Mouse (Mus musculus) forebrain, postnatal 0 days (tissue): Measurements from ENCODE around the gene Erich3. TPM values are rescaled to one million over a fixed set of nuclear protein-coding genes. Genes with fewer than 3 reads are reported as not detected.

Experiments used
- ATAC-seq: fragments of 200-750 bp; cut with Nextera tagmentation; 2 replicates; pipeline ENCODE4 v1.8.0; 2017; ENCODE audit warnings: mild to moderate bottlenecking, moderate library complexity
- DNase-seq: peaks from one replicate; pipeline ENCODE4 v3.0.0-alpha.2; 2015
- H3K27ac ChIP-seq: fragments of 300-500 bp; sonication (generic); 2 replicates; pipeline ENCODE4 v1.5.1; 2014; ENCODE audit warnings: low read depth, mild to moderate bottlenecking, antibody characterized with exemption, low read length, moderate library complexity, mixed read lengths
- H3K27me3 ChIP-seq: fragments of 300-500 bp; sonication (generic); 2 replicates; pipeline ENCODE4 v1.6.1; 2014; ENCODE audit warnings: mild to moderate bottlenecking, low read length, mixed read lengths; ENCODE audit not compliant: insufficient read depth
- H3K36me3 ChIP-seq: fragments of 300-500 bp; sonication (generic); 2 replicates; pipeline ENCODE4 v1.6.1; 2014; ENCODE audit warnings: mild to moderate bottlenecking, moderate library complexity; ENCODE audit not compliant: insufficient read depth
- H3K4me1 ChIP-seq: fragments of 300-500 bp; sonication (generic); 2 replicates; pipeline ENCODE4 v1.6.1; 2014; ENCODE audit warnings: antibody characterized with exemption; ENCODE audit not compliant: insufficient read depth
- H3K4me2 ChIP-seq: fragments of 300-500 bp; sonication (generic); 2 replicates; pipeline ENCODE4 v1.6.1; 2014; ENCODE audit warnings: low read depth, mild to moderate bottlenecking, moderate library complexity
- H3K4me3 ChIP-seq: fragments of 300-500 bp; sonication (generic); 2 replicates; pipeline ENCODE4 v1.5.1; 2014; ENCODE audit warnings: low read depth, low read length, mixed read lengths
- H3K9ac ChIP-seq: fragments of 300-500 bp; sonication (generic); 2 replicates; pipeline ENCODE4 v1.6.1; 2014; ENCODE audit warnings: mild to moderate bottlenecking
- H3K9me3 ChIP-seq: fragments of 300-500 bp; sonication (generic); 2 replicates; pipeline ENCODE4 v1.6.1; 2016; ENCODE audit warnings: low read length
- CTCF ChIP-seq: sonication (generic); IDR thresholded peaks from 2 replicates; pipeline ENCODE4 v1.5.1; 2016; ENCODE audit warnings: antibody characterized with exemption, control low read depth, low read depth
- WGBS: fragments of 180-500 bp; shearing (Covaris S2); extraction: QIAGEN DNeasy Blood & Tissue Kit; methylation state at CpG from one replicate; pipeline ENCODE4 v1.1.7; 2014; 5-methylcytosine and 5-hydroxymethylcytosine counted together
- polyA plus RNA-seq: library from polyadenylated mRNA; unstranded; fragments of >200 nt; fragmentation: Nextera tagmentation; extraction: Ambion mirVana; gene quantifications from 2 replicates; pipeline ENCODE4 v1.2.1, GENCODE M21; 2015
- total RNA-seq: library from RNA; depleted of rRNA; stranded (reverse); fragments of >200 nt; gene quantifications from 2 replicates; pipeline ENCODE4 v1.2.3, GENCODE M21; 2014; rRNA removed

Gene Erich3
- total and polyA plus RNA-seq, 2 experiments from 2014 or later: 2.7 to 3.5 TPM

GRCm38 (mm10) chr3:154812893-154813292 is 149.2 kb downstream of the Erich3 start:
- ATAC-seq (no peak), DNase-seq (no peak)
- no peaks in the 10 kb centered on the region for H3K27me3 ChIP-seq
- no peak overlapping the region for H3K27ac ChIP-seq
- H3K9ac ChIP-seq: no peak overlapping the region
- peaks cover 28% of the 10 kb centered on the region for H3K4me1 ChIP-seq
- H3K4me3 ChIP-seq: no peak overlapping the region
- H3K36me3 ChIP-seq: no peaks in the 10 kb centered on the region
- H3K9me3 ChIP-seq: no peaks in the 10 kb centered on the region
- no peak for TF ChIP-seq CTCF
- 61% methylated on average over 1 of the region's 1 CpGs for WGBS
- no peak overlapping the region for H3K4me2 ChIP-seq

DNA sequence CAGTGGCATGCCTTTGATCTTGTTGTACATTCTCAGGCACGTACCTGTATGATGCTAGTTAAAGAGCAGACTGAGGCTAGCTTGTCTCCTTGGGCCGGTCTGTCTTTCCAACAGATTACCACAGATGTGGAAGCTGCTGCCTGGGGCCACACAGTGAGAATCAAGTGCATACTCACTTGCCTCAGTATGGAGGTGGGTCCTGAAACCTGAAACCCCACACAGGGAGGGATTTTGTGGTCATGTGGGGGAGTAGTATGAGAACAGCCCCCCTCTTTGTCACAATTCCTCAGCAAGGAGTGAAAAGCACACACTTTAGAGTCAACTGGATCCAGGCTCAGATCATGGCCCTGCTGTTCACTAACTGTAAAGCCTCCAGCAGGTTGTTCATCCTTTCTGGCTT is 151.9 kb downstream of the Erich3 start:
- Histone ChIP-seq H3K9me3 (no peaks in the 10 kb centered on the region), H3K27me3 (no peaks in the 10 kb centered on the region), H3K27ac (peak overlapping the region; percentile 79), H3K4me1 (peaks cover 24% of the 10 kb centered on the region), H3K4me3 (no peak overlapping the region), H3K36me3 (no peaks in the 10 kb centered on the region), H3K4me2 (no peak overlapping the region), H3K9ac (no peak overlapping the region)
- WGBS: 58% methylated on average over 2 of the region's 2 CpGs
- ATAC-seq: no peak
- no peak for DNase-seq
- no peak for TF ChIP-seq CTCF

DNA sequence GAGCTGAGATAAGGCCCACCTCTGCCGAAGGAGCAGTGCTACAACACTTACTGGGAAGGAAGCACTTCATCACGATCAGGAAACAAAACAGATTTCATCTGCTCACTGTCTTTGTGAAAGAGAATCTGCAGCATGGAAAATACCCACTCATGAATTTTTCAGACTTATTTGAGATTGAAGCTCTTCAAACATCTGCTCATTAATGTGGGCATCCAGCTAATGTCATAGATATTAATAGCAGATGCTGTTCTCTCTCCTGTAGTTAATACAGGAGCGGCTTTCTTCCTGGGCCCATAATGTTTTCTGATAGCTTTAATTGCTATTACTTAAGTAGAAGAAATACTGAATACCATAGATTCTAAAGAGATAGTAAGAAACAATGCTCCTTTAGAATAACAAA is 152.6 kb downstream of the Erich3 start:
- no peak for TF ChIP-seq CTCF
- H3K4me1 ChIP-seq: peaks cover 20% of the 10 kb centered on the region; the same call in 1 of the 2 replicates

GRCm38 (mm10) chr3:154816801-154817625 is 153.4 kb downstream of the Erich3 start:
- Histone ChIP-seq H3K27me3 (no peaks in the 10 kb centered on the region), H3K27ac (peak overlapping the region; percentile 79), H3K9me3 (no peaks in the 10 kb centered on the region), H3K4me3 (peak overlapping the region; percentile 6; the same call in 1 of the 2 replicates), H3K9ac (peak overlapping the region; percentile 26; the same call in 1 of the 2 replicates), H3K36me3 (no peaks in the 10 kb centered on the region), H3K4me1 (peaks cover 17% of the 10 kb centered on the region; the same call in 1 of the 2 replicates), H3K4me2 (peak overlapping the region; percentile 38)
- WGBS: 4% methylated on average over 19 of the region's 19 CpGs
- ATAC-seq (peak; percentile 96), DNase-seq (peak; percentile 85)
- no peak for TF ChIP-seq CTCF

More for the DNA sequence above, 152.6 kb downstream of the Erich3 start:
- Histone ChIP-seq H3K9me3 (no peaks in the 10 kb centered on the region), H3K27ac (peak overlapping the region; percentile 79), H3K9ac (no peak overlapping the region), H3K27me3 (no peaks in the 10 kb centered on the region), H3K36me3 (no peaks in the 10 kb centered on the region), H3K4me2 (no peak overlapping the region), H3K4me3 (no peak overlapping the region)
- DNase-seq (peak; percentile 53), ATAC-seq (peak; percentile 28; the same call in 1 of the 2 replicates)
- 35% methylated on average over 3 of the region's 3 CpGs for WGBS

Other genes starting within 250 kb of the Erich3 start
- gene Cryz, start 67.1 kb upstream of the Erich3 start, total RNA-seq: 11.6 and 15.0 TPM in 2 replicates
- 11.5 and 13.9 TPM in 2 replicates for gene Cryz, start 67.1 kb upstream of the Erich3 start, polyA plus RNA-seq
- 13.8 and 13.9 TPM in 2 replicates for gene Tyw3, start 66.8 kb upstream of the Erich3 start, total RNA-seq
- gene Tyw3, start 66.8 kb upstream of the Erich3 start, polyA plus RNA-seq: 8.1 and 8.5 TPM in 2 replicates